Mouse (Mus musculus) small intestine, adult 2 months (tissue): Measurements from ENCODE around the gene Ptges3.

Experiments
- CTCF ChIP-seq: fragments of 200-500 bp; IDR thresholded peaks from 2 replicates; pipeline ENCODE4 v1.5.1; 2012; ENCODE audit warnings: low read depth, mild to moderate bottlenecking, control low read depth, inconsistent platforms, low read length, moderate library complexity, mixed read lengths; ENCODE audit not compliant: insufficient replicate concordance, insufficient read length; ENCODE audit errors: extremely low read depth
- POLR2A ChIP-seq: fragments of 200-500 bp; IDR thresholded peaks from 2 replicates; pipeline ENCODE4 v1.6.1; 2012; ENCODE audit warnings: low read depth, mild to moderate bottlenecking, control low read depth, inconsistent platforms, low read length, moderate library complexity

GRCm38 (mm10) chr10:128090651-128091563 is 32.2 kb downstream of the Ptges3 start:
- peak; percentile 21; the same call in 1 of the 2 replicates for TF ChIP-seq POLR2A
- peak; percentile 94; the same call in 1 of the 2 replicates for TF ChIP-seq CTCF
